Mouse (Mus musculus) CH12.LX (cell line): ENCODE measurements around the gene Elavl3.

ENCODE experiments used
- CTCF ChIP-seq, 2 experiments: IDR thresholded peaks in 1 of 2; conservative IDR thresholded peaks in 1 of 2; 2 replicates each; pipeline ENCODE4 v1.5.1; 2011 to 2012; ENCODE audit warnings: low read depth in 2 of 2, low read length in 2 of 2, improper control_type of control experiment in 1 of 2, inconsistent platforms in 1 of 2, mild to moderate bottlenecking in 1 of 2, moderate library complexity in 1 of 2
- EP300 ChIP-seq: IDR thresholded peaks from 2 replicates; pipeline ENCODE4 v1.6.1; 2011; ENCODE audit warnings: low read length, improper control_type of control experiment
- ZKSCAN1 ChIP-seq: IDR thresholded peaks from 2 replicates; pipeline ENCODE4 v1.6.1; 2012; ENCODE audit warnings: low read depth, inconsistent platforms, low read length, improper control_type of control experiment, borderline replicate concordance
- ZNF384 ChIP-seq: IDR thresholded peaks from 2 replicates; pipeline ENCODE4 v1.6.1; 2012; ENCODE audit warnings: low read depth, low read length, improper control_type of control experiment, inconsistent platforms

DNA sequence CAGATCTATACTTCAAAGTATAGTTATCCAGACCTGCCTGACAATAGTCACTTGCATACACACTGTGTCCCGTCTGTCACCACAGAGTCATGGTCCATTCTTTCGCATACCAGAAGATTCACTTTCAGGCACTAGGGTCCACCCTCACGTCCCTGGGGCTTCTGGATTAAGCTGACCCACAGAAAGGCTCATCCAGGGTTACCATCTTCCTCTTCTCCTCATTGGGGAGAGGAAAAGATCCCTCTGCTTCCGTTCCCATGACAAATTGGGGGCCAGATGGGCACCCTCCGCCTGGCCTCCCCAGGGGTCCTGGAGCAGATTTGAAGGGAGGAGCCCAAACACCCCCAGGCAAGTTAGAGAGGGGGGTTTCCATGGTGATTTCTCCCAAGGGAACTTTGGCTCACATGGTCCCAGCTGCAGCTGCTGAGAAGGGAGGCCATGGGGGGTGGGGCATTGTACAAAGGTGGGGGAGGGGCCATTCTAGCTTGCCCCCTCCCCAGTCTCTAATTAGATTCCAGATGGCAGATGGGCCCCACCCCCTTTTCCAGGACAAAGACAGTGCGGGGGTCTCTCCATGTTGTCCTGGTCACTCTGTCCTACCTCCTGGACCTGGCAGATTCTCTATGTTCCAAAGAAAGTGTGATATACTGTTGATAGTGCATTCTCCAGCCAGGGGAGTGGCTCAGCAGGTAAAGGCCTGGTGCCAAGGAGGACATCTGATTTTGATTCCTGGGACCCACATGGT, 16.4 kb downstream of the Elavl3 start:
- TF ChIP-seq CTCF (conservative IDR thresholded peaks at IDR 0.05 in 1 of 2, IDR thresholded peaks at IDR 0.05 in 1 of 2; ENCODE audit: low read depth in 2 of 2, low read length in 2 of 2) (no peak), ZKSCAN1 (no peak), EP300 (no peak), ZNF384 (no peak)
